Mouse (Mus musculus): ENCODE data around the gene Vmn2r96. TPM values are rescaled to one million over a fixed set of nuclear protein-coding genes. Genes with fewer than 3 reads are reported as not detected.
"Not testable (repeated sequence)": the region's sequence is repeated elsewhere in the genome, so short reads cannot be mapped to it uniquely, and the experiment has no call there.

Gene Vmn2r96
- not detected in 2 replicates for polyA plus RNA-seq (2014; fragmentation: Nextera tagmentation; extraction: Ambion mirVana)

- not testable (repeated sequence) for H3K4me1 ChIP-seq (ENCODE audit: control insufficient read depth, insufficient read depth, low read length); H3K9me3 ChIP-seq (ENCODE audit: control insufficient read depth, low read length); H3K36me3 ChIP-seq (ENCODE audit: control insufficient read depth, insufficient read depth, low read length); H3K27me3 ChIP-seq (ENCODE audit: control insufficient read depth, insufficient read depth, low read length); DNase-seq (ENCODE audit: low spot score); H3K4me3 ChIP-seq (ENCODE audit: low read depth, low read length); H3K9ac ChIP-seq (ENCODE audit: low read length); H3K4me2 ChIP-seq (ENCODE audit: low read depth); ATAC-seq (ENCODE audit: insufficient read depth, low FRiP score, low TSS enrichment); H3K27ac ChIP-seq (ENCODE audit: low read depth, low read length)
- WGBS = 86% methylated on average over 1 of the region's 1 CpGs
Observed at GRCm38 (mm10) chr17:18572851-18573250, at the start of gene Vmn2r96. Gene Vmn2r96, plus strand, starts transcription at chr17:18573151.

GRCm38 (mm10) chr17:18523371-18523770 lies 49.6 kb upstream of the Vmn2r96 start:
- Histone ChIP-seq H3K4me2 (ENCODE audit: low read depth) (no peak overlapping the region), H3K9ac (ENCODE audit: low read length) (no peak overlapping the region), H3K4me3 (ENCODE audit: low read depth, low read length) (no peak overlapping the region), H3K27me3 (ENCODE audit: control insufficient read depth, insufficient read depth, low read length) (no peaks in the 10 kb centered on the region), H3K9me3 (ENCODE audit: control insufficient read depth, low read length) (peaks cover 9% of the 10 kb centered on the region; the same call in 1 of the 2 replicates), H3K27ac (ENCODE audit: low read depth, low read length) (no peak overlapping the region), H3K4me1 (ENCODE audit: control insufficient read depth, insufficient read depth, low read length) (no peaks in the 10 kb centered on the region), H3K36me3 (ENCODE audit: control insufficient read depth, insufficient read depth, low read length) (no peaks in the 10 kb centered on the region)
- DNase-seq (ENCODE audit: low spot score) (no peak), ATAC-seq (ENCODE audit: insufficient read depth, low FRiP score, low TSS enrichment) (no peak)

- 80% methylated on average over 1 of the region's 1 CpGs for WGBS
- no peak overlapping the region for H3K4me3 ChIP-seq (ENCODE audit: low read depth, low read length)
- H3K9ac ChIP-seq (ENCODE audit: low read length) = no peak overlapping the region
- ATAC-seq (ENCODE audit: insufficient read depth, low FRiP score, low TSS enrichment) (no peak), DNase-seq (ENCODE audit: low spot score) (no peak)
- H3K4me2 ChIP-seq (ENCODE audit: low read depth) = no peak overlapping the region
- H3K9me3 ChIP-seq (ENCODE audit: control insufficient read depth, low read length) = peaks cover 9% of the 10 kb centered on the region; the same call in 1 of the 2 replicates
- no peaks in the 10 kb centered on the region for H3K36me3 ChIP-seq (ENCODE audit: control insufficient read depth, insufficient read depth, low read length)
- H3K27me3 ChIP-seq (ENCODE audit: control insufficient read depth, insufficient read depth, low read length) = no peaks in the 10 kb centered on the region
- no peak overlapping the region for H3K27ac ChIP-seq (ENCODE audit: low read depth, low read length)
- H3K4me1 ChIP-seq (ENCODE audit: control insufficient read depth, insufficient read depth, low read length) = no peaks in the 10 kb centered on the region
Observed at GRCm38 (mm10) chr17:18523991-18524390, 49.0 kb upstream of the Vmn2r96 start.

- H3K27ac ChIP-seq (ENCODE audit: low read depth, low read length); H3K36me3 ChIP-seq (ENCODE audit: control insufficient read depth, insufficient read depth, low read length); H3K4me2 ChIP-seq (ENCODE audit: low read depth); H3K4me1 ChIP-seq (ENCODE audit: control insufficient read depth, insufficient read depth, low read length); DNase-seq (ENCODE audit: low spot score); H3K4me3 ChIP-seq (ENCODE audit: low read depth, low read length); ATAC-seq (ENCODE audit: insufficient read depth, low FRiP score, low TSS enrichment); H3K9me3 ChIP-seq (ENCODE audit: control insufficient read depth, low read length); H3K9ac ChIP-seq (ENCODE audit: low read length); H3K27me3 ChIP-seq (ENCODE audit: control insufficient read depth, insufficient read depth, low read length): not testable (repeated sequence)
- WGBS = 92% methylated on average over 31 of the region's 31 CpGs
Observed at GRCm38 (mm10) chr17:18558212-18559158, 14.5 kb upstream of the Vmn2r96 start.

GRCm38 (mm10) chr17:18566186-18566585 lies 6.8 kb upstream of the Vmn2r96 start:
- not testable (repeated sequence) for ATAC-seq (ENCODE audit: insufficient read depth, low FRiP score, low TSS enrichment); H3K4me2 ChIP-seq (ENCODE audit: low read depth); H3K9ac ChIP-seq (ENCODE audit: low read length); H3K27me3 ChIP-seq (ENCODE audit: control insufficient read depth, insufficient read depth, low read length); DNase-seq (ENCODE audit: low spot score); H3K4me1 ChIP-seq (ENCODE audit: control insufficient read depth, insufficient read depth, low read length); H3K27ac ChIP-seq (ENCODE audit: low read depth, low read length); H3K9me3 ChIP-seq (ENCODE audit: control insufficient read depth, low read length); H3K4me3 ChIP-seq (ENCODE audit: low read depth, low read length); H3K36me3 ChIP-seq (ENCODE audit: control insufficient read depth, insufficient read depth, low read length)
- whole genome bisulfite sequencing = 93% methylated on average over 17 of the region's 17 CpGs

GRCm38 (mm10) chr17:18615151-18615550 lies 42.2 kb downstream of the Vmn2r96 start:
- not testable (repeated sequence) for H3K27ac ChIP-seq (ENCODE audit: low read depth, low read length); DNase-seq (ENCODE audit: low spot score); H3K36me3 ChIP-seq (ENCODE audit: control insufficient read depth, insufficient read depth, low read length); ATAC-seq (ENCODE audit: insufficient read depth, low FRiP score, low TSS enrichment); H3K4me2 ChIP-seq (ENCODE audit: low read depth); H3K4me1 ChIP-seq (ENCODE audit: control insufficient read depth, insufficient read depth, low read length); H3K27me3 ChIP-seq (ENCODE audit: control insufficient read depth, insufficient read depth, low read length); H3K9ac ChIP-seq (ENCODE audit: low read length); H3K9me3 ChIP-seq (ENCODE audit: control insufficient read depth, low read length); H3K4me3 ChIP-seq (ENCODE audit: low read depth, low read length)
- WGBS = 91% methylated on average over 6 of the region's 6 CpGs

- ATAC-seq (ENCODE audit: insufficient read depth, low FRiP score, low TSS enrichment) = no peak
Observed at GRCm38 (mm10) chr17:18626532-18626931, 53.6 kb downstream of the Vmn2r96 start.

More at GRCm38 (mm10) chr17:18626532-18626931, 53.6 kb downstream of the Vmn2r96 start:
- H3K4me1 ChIP-seq (ENCODE audit: control insufficient read depth, insufficient read depth, low read length) = no peaks in the 10 kb centered on the region
- no peak overlapping the region for H3K9ac ChIP-seq (ENCODE audit: low read length)
- no peaks in the 10 kb centered on the region for H3K9me3 ChIP-seq (ENCODE audit: control insufficient read depth, low read length)
- H3K4me2 ChIP-seq (ENCODE audit: low read depth) = no peak overlapping the region
- no peak overlapping the region for H3K4me3 ChIP-seq (ENCODE audit: low read depth, low read length)
- DNase-seq (ENCODE audit: low spot score) = no peak
- no peak overlapping the region for H3K27ac ChIP-seq (ENCODE audit: low read depth, low read length)
- H3K36me3 ChIP-seq (ENCODE audit: control insufficient read depth, insufficient read depth, low read length) = no peaks in the 10 kb centered on the region
- H3K27me3 ChIP-seq (ENCODE audit: control insufficient read depth, insufficient read depth, low read length) = no peaks in the 10 kb centered on the region
